ENCODE assay signal across 27 mouse cellular contexts in genomic region chr12:113940721-113941120, GRCm38 (mm10).
DNase-seq lines count a peak whose midpoint lies in the region; ATAC-seq and TF ChIP-seq lines count a peak whose summit lies in the region.
"Had no signal": no experiment of that assay in that cellular context is flagged by ENCODE, and none has a peak within 500 bp of the region (broad histone marks: within the 10 kb centered on the region; RNA-seq: fewer than 3 reads in every experiment).

No protein-coding gene starts in this region.

- intact Hi-C loops in left cerebral cortex, postnatal 14 days (cut with DNase I) = loop anchor here (5.0 kb wide), 1 partner anchor 52 kb away; no protein-coding TSS in a partner anchor

- no peaks in the 10 kb centered on the region for H3K79me2 ChIP-seq in liver, adult 2 months (ENCODE audit: control insufficient read depth, insufficient read depth, low read length)

- no peak overlapping the region for H3K27ac ChIP-seq in liver, adult 2 months (replicated peaks; ENCODE audit: insufficient read depth, low read depth, low read length)
- no peak overlapping the region for H3K27ac ChIP-seq in liver, embryonic 11.5 days (ENCODE audit: low read depth, low read length)
- H3K27ac ChIP-seq: embryonic facial prominence, embryonic 10.5 days; embryonic facial prominence, embryonic 13.5 days; forebrain, embryonic 12.5 days; forebrain, embryonic 15.5 days; heart, embryonic 15.5 days; hindbrain, embryonic 14.5 days had no signal

- H3K27me3 ChIP-seq in liver, adult 2 months (ENCODE audit: control insufficient read depth, insufficient read depth, low read length) = no peaks in the 10 kb centered on the region
- H3K27me3 ChIP-seq in liver, embryonic 11.5 days (replicated peaks; ENCODE audit: control insufficient read depth, insufficient read depth, low read length) = no peaks in the 10 kb centered on the region
- H3K27me3 ChIP-seq: embryonic facial prominence, embryonic 13.5 days; forebrain, embryonic 12.5 days; forebrain, embryonic 15.5 days; heart, embryonic 12.5 days; heart, embryonic 15.5 days had no signal

- ATAC-seq in liver, embryonic 11.5 days (replicated peaks; ENCODE audit: low FRiP score) = no peak
- ATAC-seq: activated CD4-positive, CD25-positive, alpha-beta regulatory T cell, adult 4 months; CD4-positive, CD25-positive, alpha-beta regulatory T cell, adult 4 months; forebrain, embryonic 15.5 days had no signal

- H3K4me2 ChIP-seq in liver, embryonic 11.5 days = no peak overlapping the region
- H3K4me2 ChIP-seq: embryonic facial prominence, embryonic 13.5 days; forebrain, embryonic 12.5 days; forebrain, embryonic 15.5 days; heart, embryonic 12.5 days; heart, embryonic 15.5 days; hindbrain, embryonic 14.5 days had no signal

- DNase-seq in kidney, adult 8-10 months = peak; percentile 40 to 91
- no peak for DNase-seq in kidney, adult 18-20 months
- peak; percentile 21 for DNase-seq in liver, adult 2 months (ENCODE audit: extremely low read depth, low read depth, low spot score)
- DNase-seq in liver, embryonic 11.5 days (ENCODE audit: low spot score) = no peak
- DNase-seq in kidney, postnatal 25 days = peak; percentile 43 to 50
- no peak for DNase-seq in left cerebral cortex, postnatal 14 days (ENCODE audit: low spot score in 2 of 2)
- DNase-seq: adrenal gland, adult 8-10 months; adrenal gland, postnatal 25 days; cerebellum, adult 11-12 months; cerebellum, adult 8-10 months; cerebellum, postnatal 10 days; cerebellum, postnatal 36 days; embryo, embryonic 11 days; gastrocnemius, postnatal 25 days; heart, adult 18-20 months; heart, postnatal 10 days; heart, postnatal 36 days had no signal

- no peak for TF ChIP-seq CTCF in liver, adult 2 months (IDR thresholded peaks at IDR 0.05; ENCODE audit: low read depth, low read length)

- no peak overlapping the region for H3K4me3 ChIP-seq in liver, adult 2 months (ENCODE audit: insufficient read depth, low read depth, low read length)
- H3K4me3 ChIP-seq in liver, embryonic 11.5 days (ENCODE audit: low read depth, low read length) = no peak overlapping the region
- H3K4me3 ChIP-seq: embryonic facial prominence, embryonic 10.5 days; embryonic facial prominence, embryonic 13.5 days; erythroblast, embryonic 14.5 days; forebrain, embryonic 12.5 days; forebrain, embryonic 15.5 days; heart, embryonic 12.5 days; heart, embryonic 15.5 days had no signal

- TF ChIP-seq POLR2A in liver, adult 2 months (IDR thresholded peaks at IDR 0.05; ENCODE audit: extremely low read depth, insufficient read depth, low read length) = no peak

- no peaks in the 10 kb centered on the region for H3K4me1 ChIP-seq in liver, adult 2 months (ENCODE audit: control insufficient read depth, insufficient read depth, low read length)
- H3K4me1 ChIP-seq in liver, embryonic 11.5 days (replicated peaks; ENCODE audit: control insufficient read depth, insufficient read depth, low read length) = no peaks in the 10 kb centered on the region
- H3K4me1 ChIP-seq: embryonic facial prominence, embryonic 10.5 days; embryonic facial prominence, embryonic 13.5 days; forebrain, embryonic 12.5 days; forebrain, embryonic 15.5 days; heart, embryonic 12.5 days; heart, embryonic 15.5 days had no signal

- no peaks in the 10 kb centered on the region for H3K9me3 ChIP-seq in liver, embryonic 11.5 days (ENCODE audit: control insufficient read depth, low read length)
- H3K9me3 ChIP-seq: embryonic facial prominence, embryonic 13.5 days; heart, embryonic 12.5 days; heart, embryonic 15.5 days had no signal

- no peaks in the 10 kb centered on the region for H3K36me3 ChIP-seq in liver, adult 2 months (ENCODE audit: control insufficient read depth, insufficient read depth, low read length)
- H3K36me3 ChIP-seq in liver, embryonic 11.5 days (ENCODE audit: control insufficient read depth, insufficient read depth, low read length) = no peaks in the 10 kb centered on the region
- H3K36me3 ChIP-seq: embryonic facial prominence, embryonic 10.5 days; embryonic facial prominence, embryonic 13.5 days; forebrain, embryonic 12.5 days; forebrain, embryonic 15.5 days; heart, embryonic 12.5 days; heart, embryonic 15.5 days had no signal

- no peak overlapping the region for H3K9ac ChIP-seq in liver, adult 2 months (ENCODE audit: low read depth, low read length)
- H3K9ac ChIP-seq in liver, embryonic 11.5 days (ENCODE audit: low read depth, low read length) = no peak overlapping the region
- H3K9ac ChIP-seq: embryonic facial prominence, embryonic 13.5 days; forebrain, embryonic 12.5 days; forebrain, embryonic 15.5 days; heart, embryonic 12.5 days; heart, embryonic 15.5 days; hindbrain, embryonic 14.5 days had no signal

Comparison
In these comparisons a context has a peak if more than half of its experiments do, and no peak if none do; other contexts are left out.
1. DNase-seq: peak in kidney, adult 8-10 months (2 of 2), liver, adult 2 months (single experiment) and kidney, postnatal 25 days (2 of 2); none in kidney, adult 18-20 months (single experiment), liver, embryonic 11.5 days (single experiment) and left cerebral cortex, postnatal 14 days (0 of 2).